Mouse (Mus musculus) small intestine, adult 2 months (tissue): ENCODE measurements around the gene Fbxw20.

ENCODE experiments used
- CTCF ChIP-seq: fragments of 200-500 bp; IDR thresholded peaks from 2 replicates; pipeline ENCODE4 v1.5.1; 2012; ENCODE audit warnings: low read depth, mild to moderate bottlenecking, control low read depth, inconsistent platforms, low read length, moderate library complexity, mixed read lengths; ENCODE audit not compliant: insufficient replicate concordance, insufficient read length; ENCODE audit errors: extremely low read depth
- POLR2A ChIP-seq: fragments of 200-500 bp; IDR thresholded peaks from 2 replicates; pipeline ENCODE4 v1.6.1; 2012; ENCODE audit warnings: low read depth, mild to moderate bottlenecking, control low read depth, inconsistent platforms, low read length, moderate library complexity

GRCm38 (mm10) chr9:109263041-109263440 lies 28.5 kb upstream of the Fbxw20 start:
- TF ChIP-seq CTCF (no peak), POLR2A (no peak)
